Mouse (Mus musculus): Measurements from ENCODE around the gene Ost4. TPM values are rescaled to one million over a fixed set of nuclear protein-coding genes. Genes with fewer than 3 reads are reported as not detected.
A peak's percentile ranks its signal among the peaks of the same experiment; 100 is the strongest.

Gene Ost4
- total and polyA plus RNA-seq, 3 experiments = 80.1 to 346 (median 309) TPM

- Histone ChIP-seq H3K4me3 (ENCODE audit: low read depth, low read length) (peak within 1 kb of the TSS; percentile 78), H3K36me3 (replicated peaks) (peaks cover 19% of the 10 kb centered on the region), H3K4me1 (ENCODE audit: insufficient read depth, low read depth, low read length) (peaks cover 41% of the 10 kb centered on the region), H3K9me3 (replicated peaks) (no peaks in the 10 kb centered on the region), H3K27me3 (ENCODE audit: insufficient read depth, low read length) (peaks cover 41% of the 10 kb centered on the region)
- TF ChIP-seq TAL1 (conservative IDR thresholded peaks at IDR 0.05; ENCODE audit: low read depth, low read length) (no peak), GATA2 (IDR thresholded peaks at IDR 0.05; ENCODE audit: borderline replicate concordance, low read depth, low read length) (no peak), POLR2AphosphoS5 (IDR thresholded peaks at IDR 0.05; ENCODE audit: insufficient replicate concordance, low read depth, low read length) (no peak), GATA1 (IDR thresholded peaks at IDR 0.05; ENCODE audit: borderline replicate concordance, low read length) (no peak), CTCF (IDR thresholded peaks at IDR 0.05; ENCODE audit: low read depth, low read length) (peak; percentile 68)
- ATAC-seq (ENCODE audit: extremely low read depth, insufficient number of reproducible peaks, low FRiP score, poor library complexity, severe bottlenecking) = peak; percentile 99
- DNase-seq (ENCODE audit: low spot score) = peak; percentile 94
Measured at GRCm38 (mm10) chr5:30921256-30922033, 13.9 kb upstream of the Ost4 start, which contains the start of gene Khk. Gene Khk (plus strand): TSS chr5:30921431.

GRCm38 (mm10) chr5:30920621-30921020 is 13.0 kb upstream of the Ost4 start:
- TF ChIP-seq GATA1 (IDR thresholded peaks at IDR 0.05; ENCODE audit: borderline replicate concordance, low read length) = no peak
- no peak for TF ChIP-seq CTCF (IDR thresholded peaks at IDR 0.05; ENCODE audit: low read depth, low read length)
- TF ChIP-seq GATA2 (IDR thresholded peaks at IDR 0.05; ENCODE audit: borderline replicate concordance, low read depth, low read length) = no peak
- no peak for TF ChIP-seq POLR2AphosphoS5 (IDR thresholded peaks at IDR 0.05; ENCODE audit: insufficient replicate concordance, low read depth, low read length)
- H3K27me3 ChIP-seq (ENCODE audit: insufficient read depth, low read length) = peaks cover 41% of the 10 kb centered on the region
- H3K36me3 ChIP-seq (replicated peaks) = peaks cover 17% of the 10 kb centered on the region
- H3K4me1 ChIP-seq (ENCODE audit: insufficient read depth, low read depth, low read length) = peaks cover 50% of the 10 kb centered on the region
- H3K9me3 ChIP-seq (replicated peaks) = no peaks in the 10 kb centered on the region
- peak overlapping the region; percentile 78 for H3K4me3 ChIP-seq (ENCODE audit: low read depth, low read length)
- no peak for ATAC-seq (ENCODE audit: extremely low read depth, insufficient number of reproducible peaks, low FRiP score, poor library complexity, severe bottlenecking)
- DNase-seq (ENCODE audit: low spot score) = no peak

GRCm38 (mm10) chr5:30919831-30920614 is 12.4 kb upstream of the Ost4 start:
- Histone ChIP-seq H3K36me3 (replicated peaks) (peaks cover 12% of the 10 kb centered on the region), H3K27me3 (ENCODE audit: insufficient read depth, low read length) (peaks cover 46% of the 10 kb centered on the region), H3K9me3 (replicated peaks) (no peaks in the 10 kb centered on the region), H3K4me1 (ENCODE audit: insufficient read depth, low read depth, low read length) (peaks cover 55% of the 10 kb centered on the region), H3K4me3 (ENCODE audit: low read depth, low read length) (peak overlapping the region; percentile 78; the same call in 1 of the 2 replicates)
- TF ChIP-seq POLR2AphosphoS5 (IDR thresholded peaks at IDR 0.05; ENCODE audit: insufficient replicate concordance, low read depth, low read length) = no peak
- TF ChIP-seq CTCF (IDR thresholded peaks at IDR 0.05; ENCODE audit: low read depth, low read length) = no peak
- TF ChIP-seq TAL1 (conservative IDR thresholded peaks at IDR 0.05; ENCODE audit: low read depth, low read length) = no peak
- no peak for TF ChIP-seq GATA1 (IDR thresholded peaks at IDR 0.05; ENCODE audit: borderline replicate concordance, low read length)
- TF ChIP-seq GATA2 (IDR thresholded peaks at IDR 0.05; ENCODE audit: borderline replicate concordance, low read depth, low read length) = no peak
- ATAC-seq (ENCODE audit: extremely low read depth, insufficient number of reproducible peaks, low FRiP score, poor library complexity, severe bottlenecking) = no peak
- no peak for DNase-seq (ENCODE audit: low spot score)

- H3K9me3 ChIP-seq (replicated peaks) = no peaks in the 10 kb centered on the region
- H3K4me1 ChIP-seq (ENCODE audit: insufficient read depth, low read depth, low read length) = peaks cover 65% of the 10 kb centered on the region
- no peak for ATAC-seq (ENCODE audit: extremely low read depth, insufficient number of reproducible peaks, low FRiP score, poor library complexity, severe bottlenecking)
- peaks cover 58% of the 10 kb centered on the region for H3K27me3 ChIP-seq (ENCODE audit: insufficient read depth, low read length)
- TF ChIP-seq GATA2 (IDR thresholded peaks at IDR 0.05; ENCODE audit: borderline replicate concordance, low read depth, low read length) (no peak), CTCF (IDR thresholded peaks at IDR 0.05; ENCODE audit: low read depth, low read length) (no peak), TAL1 (conservative IDR thresholded peaks at IDR 0.05; ENCODE audit: low read depth, low read length) (no peak), GATA1 (IDR thresholded peaks at IDR 0.05; ENCODE audit: borderline replicate concordance, low read length) (no peak), POLR2AphosphoS5 (IDR thresholded peaks at IDR 0.05; ENCODE audit: insufficient replicate concordance, low read depth, low read length) (no peak)
- no peak for DNase-seq (ENCODE audit: low spot score)
- no peak overlapping the region for H3K4me3 ChIP-seq (ENCODE audit: low read depth, low read length)
- H3K36me3 ChIP-seq (replicated peaks) = no peaks in the 10 kb centered on the region
Measured at GRCm38 (mm10) chr5:30918691-30919090, 11.1 kb upstream of the Ost4 start.

- TF ChIP-seq TAL1 (conservative IDR thresholded peaks at IDR 0.05; ENCODE audit: low read depth, low read length) = no peak
- TF ChIP-seq GATA1 (IDR thresholded peaks at IDR 0.05; ENCODE audit: borderline replicate concordance, low read length) = no peak
- Histone ChIP-seq H3K4me1 (ENCODE audit: insufficient read depth, low read depth, low read length) (peaks cover 69% of the 10 kb centered on the region), H3K4me3 (ENCODE audit: low read depth, low read length) (no peak overlapping the region), H3K27me3 (ENCODE audit: insufficient read depth, low read length) (peaks cover 64% of the 10 kb centered on the region), H3K9me3 (replicated peaks) (no peaks in the 10 kb centered on the region), H3K36me3 (replicated peaks) (no peaks in the 10 kb centered on the region)
- no peak for ATAC-seq (ENCODE audit: extremely low read depth, insufficient number of reproducible peaks, low FRiP score, poor library complexity, severe bottlenecking)
- DNase-seq (ENCODE audit: low spot score) = no peak
Measured at GRCm38 (mm10) chr5:30917891-30918670, 10.5 kb upstream of the Ost4 start.

GRCm38 (mm10) chr5:30917348-30917747 is 9.8 kb upstream of the Ost4 start:
- DNase-seq (ENCODE audit: low spot score) = no peak
- Histone ChIP-seq H3K4me3 (ENCODE audit: low read depth, low read length) (no peak overlapping the region), H3K4me1 (ENCODE audit: insufficient read depth, low read depth, low read length) (peaks cover 69% of the 10 kb centered on the region)

More at GRCm38 (mm10) chr5:30917348-30917747, 9.8 kb upstream of the Ost4 start:
- Histone ChIP-seq H3K27me3 (ENCODE audit: insufficient read depth, low read length) (peaks cover 71% of the 10 kb centered on the region), H3K36me3 (replicated peaks) (no peaks in the 10 kb centered on the region), H3K9me3 (replicated peaks) (no peaks in the 10 kb centered on the region)
- ATAC-seq (ENCODE audit: extremely low read depth, insufficient number of reproducible peaks, low FRiP score, poor library complexity, severe bottlenecking) = no peak
- no peak for TF ChIP-seq GATA1 (IDR thresholded peaks at IDR 0.05; ENCODE audit: borderline replicate concordance, low read length)
- TF ChIP-seq TAL1 (conservative IDR thresholded peaks at IDR 0.05; ENCODE audit: low read depth, low read length) = no peak
- no peak for TF ChIP-seq POLR2AphosphoS5 (IDR thresholded peaks at IDR 0.05; ENCODE audit: insufficient replicate concordance, low read depth, low read length)
- TF ChIP-seq GATA2 (IDR thresholded peaks at IDR 0.05; ENCODE audit: borderline replicate concordance, low read depth, low read length) = no peak
- TF ChIP-seq CTCF (IDR thresholded peaks at IDR 0.05; ENCODE audit: low read depth, low read length) = no peak

All from G1E (cell line).